Mouse (Mus musculus) midbrain, embryonic 10.5 days (tissue): ENCODE data around the gene A230050P20Rik. TPM values are rescaled to one million over a fixed set of nuclear protein-coding genes. Genes with fewer than 3 reads are reported as not detected.

ENCODE experiments used
- DNase-seq: peaks from one replicate; pipeline ENCODE4 v3.0.0-alpha.2; 2017; ENCODE audit warnings: low spot score
- H3K27ac ChIP-seq: fragments of 300-500 bp; sonication (generic); replicated peaks from 2 replicates; pipeline ENCODE4 v1.5.1; 2016; ENCODE audit warnings: mild to moderate bottlenecking
- H3K27me3 ChIP-seq: fragments of 300-500 bp; sonication (generic); 2 replicates; pipeline ENCODE4 v1.6.1; 2016; ENCODE audit warnings: low read depth, mild to moderate bottlenecking; ENCODE audit not compliant: poor library complexity, severe bottlenecking
- H3K36me3 ChIP-seq: fragments of 300-500 bp; sonication (generic); 2 replicates; pipeline ENCODE4 v1.6.1; 2016; ENCODE audit warnings: mild to moderate bottlenecking, moderate library complexity
- H3K4me1 ChIP-seq: fragments of 300-500 bp; sonication (generic); 2 replicates; pipeline ENCODE4 v1.6.1; 2016
- H3K4me3 ChIP-seq: fragments of 300-500 bp; sonication (generic); 2 replicates; pipeline ENCODE4 v1.5.1; 2016; ENCODE audit warnings: mild to moderate bottlenecking, moderate library complexity
- H3K9me3 ChIP-seq: fragments of 300-500 bp; sonication (generic); replicated peaks from 2 replicates; pipeline ENCODE4 v1.6.1; 2016; ENCODE audit warnings: mild to moderate bottlenecking
- WGBS: fragments of 180-500 bp; shearing (Covaris S2); methylation state at CpG from one replicate; pipeline ENCODE4 v1.1.7; 2016; 5-methylcytosine and 5-hydroxymethylcytosine counted together
- polyA plus RNA-seq: library from polyadenylated mRNA; unstranded; fragments of >200 nt; fragmentation: Nextera tagmentation; extraction: Ambion mirVana; gene quantifications from 2 replicates; pipeline ENCODE4 v1.2.1, GENCODE M21; 2016

Gene A230050P20Rik
- polyA plus RNA-seq, 1 experiment from 2014 or later, result 0.69 TPM

DNA sequence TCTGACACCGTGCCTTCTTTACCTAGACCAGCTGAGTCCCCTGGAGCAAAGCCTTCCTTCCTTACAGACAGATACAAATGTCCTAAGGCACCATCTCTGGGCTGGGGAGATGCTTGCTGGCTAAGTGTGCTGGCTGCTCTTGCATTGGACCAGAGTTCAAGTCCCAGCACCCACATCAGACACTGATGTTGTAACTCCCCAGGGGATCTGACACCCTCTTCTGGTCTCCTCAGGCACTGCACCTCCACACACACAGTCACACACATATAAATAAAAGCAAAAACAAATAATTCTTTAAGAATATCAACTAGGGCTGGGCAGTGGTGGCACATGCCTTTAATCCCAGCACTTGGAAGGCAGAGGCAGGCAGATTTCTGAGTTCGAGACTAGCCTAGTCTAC is 18.3 kb upstream of the A230050P20Rik start:
- no peaks in the 10 kb centered on the region for H3K36me3 ChIP-seq
- H3K27me3 ChIP-seq, result no peaks in the 10 kb centered on the region
- no peak overlapping the region for H3K4me3 ChIP-seq
- no peaks in the 10 kb centered on the region for H3K4me1 ChIP-seq
- no peak for DNase-seq
- 88% methylated on average over 2 of the region's 2 CpGs for WGBS
- no peak overlapping the region for H3K27ac ChIP-seq
- no peaks in the 10 kb centered on the region for H3K9me3 ChIP-seq

GRCm38 (mm10) chr9:20857131-20857530 is 11.3 kb upstream of the A230050P20Rik start:
- Histone ChIP-seq H3K36me3 (no peaks in the 10 kb centered on the region), H3K27me3 (no peaks in the 10 kb centered on the region), H3K4me1 (no peaks in the 10 kb centered on the region), H3K4me3 (no peak overlapping the region), H3K9me3 (no peaks in the 10 kb centered on the region), H3K27ac (no peak overlapping the region)
- 9% methylated on average over 6 of the region's 6 CpGs for WGBS
- DNase-seq, result peak; percentile 26

GRCm38 (mm10) chr9:20859926-20860325 is 8.5 kb upstream of the A230050P20Rik start:
- no peaks in the 10 kb centered on the region for H3K4me1 ChIP-seq
- H3K27me3 ChIP-seq, result no peaks in the 10 kb centered on the region
- WGBS, result 52% methylated on average over 6 of the region's 6 CpGs
- H3K4me3 ChIP-seq, result no peak overlapping the region
- no peak for DNase-seq
- H3K36me3 ChIP-seq, result no peaks in the 10 kb centered on the region
- H3K27ac ChIP-seq, result no peak overlapping the region
- no peaks in the 10 kb centered on the region for H3K9me3 ChIP-seq

GRCm38 (mm10) chr9:20861821-20862220 is 6.6 kb upstream of the A230050P20Rik start:
- Histone ChIP-seq H3K4me3 (no peak overlapping the region), H3K27ac (no peak overlapping the region), H3K27me3 (peaks cover 10% of the 10 kb centered on the region; the same call in 1 of the 2 replicates), H3K4me1 (no peaks in the 10 kb centered on the region), H3K9me3 (no peaks in the 10 kb centered on the region), H3K36me3 (no peaks in the 10 kb centered on the region)
- WGBS, result 15% methylated on average over 4 of the region's 4 CpGs
- peak; percentile 56 for DNase-seq

- Histone ChIP-seq H3K4me3 (no peak overlapping the region), H3K36me3 (no peaks in the 10 kb centered on the region)
- 56% methylated on average over 4 of the region's 4 CpGs for WGBS
These were observed 6.2 kb upstream of the A230050P20Rik start for GRCm38 (mm10) chr9:20862225-20862624.

GRCm38 (mm10) chr9:20866879-20867278 is 1.6 kb upstream of the A230050P20Rik start:
- H3K9me3 ChIP-seq, result no peaks in the 10 kb centered on the region
- no peaks in the 10 kb centered on the region for H3K36me3 ChIP-seq
- no peak for DNase-seq
- H3K27ac ChIP-seq, result no peak overlapping the region
- H3K4me3 ChIP-seq, result no peak overlapping the region
- WGBS, result 71% methylated on average over 3 of the region's 3 CpGs
- H3K4me1 ChIP-seq, result peaks cover 9% of the 10 kb centered on the region
- H3K27me3 ChIP-seq, result peaks cover 56% of the 10 kb centered on the region

More at GRCm38 (mm10) chr9:20862225-20862624, 6.2 kb upstream of the A230050P20Rik start:
- no peak for DNase-seq
- no peak overlapping the region for H3K27ac ChIP-seq
- H3K4me1 ChIP-seq, result no peaks in the 10 kb centered on the region
- no peaks in the 10 kb centered on the region for H3K9me3 ChIP-seq
- H3K27me3 ChIP-seq, result peaks cover 14% of the 10 kb centered on the region

GRCm38 (mm10) chr9:20869246-20869645 is 804 bp downstream of the A230050P20Rik start:
- Histone ChIP-seq H3K27ac (no peak overlapping the region), H3K27me3 (peaks cover 56% of the 10 kb centered on the region), H3K9me3 (no peaks in the 10 kb centered on the region), H3K36me3 (no peaks in the 10 kb centered on the region), H3K4me3 (peak overlapping the region; percentile 45), H3K4me1 (peaks cover 9% of the 10 kb centered on the region)
- 8% methylated on average over 19 of the region's 19 CpGs for WGBS
- DNase-seq, result no peak

DNA sequence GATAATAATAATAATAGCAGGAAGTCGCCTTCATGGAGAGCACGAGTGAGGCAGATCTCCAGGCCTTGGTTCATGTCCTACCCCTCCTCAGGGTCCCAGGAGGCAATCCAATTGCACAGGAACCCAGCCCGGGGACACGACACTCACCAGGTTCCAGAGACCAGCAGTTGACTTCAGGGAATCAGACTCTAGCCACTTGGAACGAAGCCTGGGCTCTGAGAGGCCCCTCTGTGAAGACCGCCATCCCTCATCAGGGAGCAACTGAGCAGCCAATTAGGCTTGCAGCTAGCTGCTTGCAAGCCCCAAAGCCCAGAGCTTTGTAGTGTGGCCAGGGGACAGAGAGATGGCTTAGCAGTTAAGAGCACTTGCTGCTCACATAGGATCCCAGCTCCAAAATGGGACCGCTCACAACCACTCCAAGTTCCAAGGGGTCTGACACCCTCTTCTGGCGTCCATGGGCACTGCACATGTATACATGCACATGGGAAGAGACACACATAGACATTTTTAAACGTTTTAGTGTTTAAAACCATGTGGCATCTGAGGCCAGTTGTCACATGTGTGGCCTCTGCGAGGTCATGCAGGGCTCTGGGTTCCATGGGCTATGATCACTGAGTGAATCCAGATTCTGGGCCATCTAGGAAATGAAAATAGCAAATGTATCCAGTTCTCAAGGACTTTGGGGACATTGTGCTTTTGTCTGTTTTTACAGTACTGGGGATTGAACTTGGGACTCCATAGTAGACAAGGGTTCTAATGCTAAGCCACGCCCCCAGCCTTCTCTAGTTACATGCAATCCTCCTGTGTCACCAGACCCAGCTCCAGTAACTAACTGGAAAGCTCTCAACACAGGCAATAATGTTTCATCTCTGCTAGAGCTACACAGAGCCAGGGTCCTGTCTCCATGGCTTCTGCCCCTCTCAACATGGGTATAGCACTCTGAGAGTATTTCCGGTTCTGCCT is 2.0 kb downstream of the A230050P20Rik start:
- H3K4me3 ChIP-seq, result no peak overlapping the region
- 79% methylated on average over 12 of the region's 12 CpGs for WGBS
- no peaks in the 10 kb centered on the region for H3K9me3 ChIP-seq
- peaks cover 56% of the 10 kb centered on the region for H3K27me3 ChIP-seq
- no peak overlapping the region for H3K27ac ChIP-seq
- no peaks in the 10 kb centered on the region for H3K36me3 ChIP-seq
- DNase-seq, result no peak
- peaks cover 9% of the 10 kb centered on the region for H3K4me1 ChIP-seq

- Histone ChIP-seq H3K27ac (no peak overlapping the region), H3K27me3 (peaks cover 34% of the 10 kb centered on the region)
These were observed 4.5 kb downstream of the A230050P20Rik start for GRCm38 (mm10) chr9:20872991-20873390.

DNA sequence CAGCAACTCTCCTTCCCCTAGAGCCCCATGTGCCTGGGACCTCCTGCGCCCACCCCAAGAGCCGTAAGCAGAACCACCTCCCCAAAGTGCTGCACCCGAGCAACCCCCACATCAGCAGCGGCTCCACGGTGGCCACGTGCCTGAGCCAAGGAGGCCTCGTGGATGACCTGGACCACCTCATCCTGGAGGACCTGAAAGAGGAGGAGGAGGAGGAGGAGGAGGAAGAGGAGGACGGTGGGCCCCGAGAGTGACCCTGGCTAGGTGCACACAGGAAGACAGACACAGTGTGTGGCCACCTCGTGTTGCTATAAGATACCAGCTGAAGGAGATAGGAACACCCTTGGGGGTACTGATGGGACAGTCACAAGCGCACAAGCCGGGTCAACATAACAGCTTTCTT is 5.1 kb downstream of the A230050P20Rik start:
- Histone ChIP-seq H3K4me3 (no peak overlapping the region), H3K27me3 (peaks cover 29% of the 10 kb centered on the region), H3K9me3 (no peaks in the 10 kb centered on the region), H3K27ac (no peak overlapping the region), H3K4me1 (peaks cover 11% of the 10 kb centered on the region), H3K36me3 (no peaks in the 10 kb centered on the region)
- WGBS, result 87% methylated on average over 12 of the region's 12 CpGs
- DNase-seq, result no peak

More at GRCm38 (mm10) chr9:20872991-20873390, 4.5 kb downstream of the A230050P20Rik start:
- no peak overlapping the region for H3K4me3 ChIP-seq
- no peak for DNase-seq
- no peaks in the 10 kb centered on the region for H3K36me3 ChIP-seq
- peaks cover 13% of the 10 kb centered on the region for H3K4me1 ChIP-seq
- H3K9me3 ChIP-seq, result no peaks in the 10 kb centered on the region
- 88% methylated on average over 10 of the region's 10 CpGs for WGBS

GRCm38 (mm10) chr9:20875021-20875790 is 6.8 kb downstream of the A230050P20Rik start:
- Histone ChIP-seq H3K9me3 (no peaks in the 10 kb centered on the region), H3K4me1 (peaks cover 8% of the 10 kb centered on the region), H3K27me3 (peaks cover 12% of the 10 kb centered on the region), H3K27ac (no peak overlapping the region), H3K4me3 (no peak overlapping the region), H3K36me3 (no peaks in the 10 kb centered on the region)
- 69% methylated on average over 23 of the region's 23 CpGs for WGBS
- DNase-seq, result no peak

DNA sequence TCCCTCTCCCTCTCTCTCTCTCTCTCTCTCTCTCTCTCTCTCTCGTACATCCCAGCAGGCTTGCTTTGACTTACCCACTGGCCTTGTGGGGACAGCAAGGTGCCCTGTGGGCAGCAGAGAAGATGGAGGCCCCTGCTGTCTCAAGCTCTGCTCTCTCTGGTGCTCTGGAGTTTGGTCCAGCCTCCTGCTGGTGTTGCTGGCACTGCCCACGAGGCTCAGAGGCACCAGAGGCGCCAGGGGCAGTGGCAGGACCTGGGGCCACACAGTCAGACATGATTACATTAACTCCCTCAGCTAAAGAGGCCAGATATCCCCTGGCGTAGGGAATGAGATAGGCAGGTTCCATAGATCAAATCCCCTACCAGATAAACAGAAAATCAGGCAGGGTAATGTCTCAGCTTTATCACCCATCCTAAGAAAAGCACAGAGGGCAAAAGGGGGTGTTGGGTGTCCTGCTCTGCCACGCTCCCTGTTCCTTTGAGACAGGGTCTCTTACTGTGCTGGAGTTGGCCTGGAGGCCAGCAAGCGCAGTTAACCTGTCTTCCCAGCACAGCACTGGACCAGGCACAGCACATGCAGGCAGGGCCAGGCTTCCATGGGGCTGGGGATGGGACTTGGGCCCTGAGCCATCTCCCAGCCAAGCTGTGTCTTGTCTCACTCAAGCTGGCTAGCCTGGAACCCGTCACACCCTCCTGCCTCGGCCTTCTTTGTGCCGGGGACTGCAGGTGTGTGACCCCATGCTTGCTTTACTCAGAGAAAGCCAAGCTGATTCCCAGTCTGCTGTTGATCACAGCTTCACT is 8.1 kb downstream of the A230050P20Rik start:
- 0 out of 2 replicates have a peak overlapping the region, but pooled peaks have one; percentile 1 for H3K27ac ChIP-seq
- H3K4me3 ChIP-seq, result no peak overlapping the region
- WGBS, result 77% methylated on average over 9 of the region's 9 CpGs
- no peaks in the 10 kb centered on the region for H3K36me3 ChIP-seq
- H3K27me3 ChIP-seq, result no peaks in the 10 kb centered on the region
- peaks cover 8% of the 10 kb centered on the region for H3K4me1 ChIP-seq
- DNase-seq, result no peak
- H3K9me3 ChIP-seq, result no peaks in the 10 kb centered on the region
